Mouse (Mus musculus): Measurements from ENCODE around the gene Trmt10a. TPM values are rescaled to one million over a fixed set of nuclear protein-coding genes. Genes with fewer than 3 reads are reported as not detected.

Trmt10a gene
- total RNA-seq, 1 experiment, result 16.2 TPM

DNA sequence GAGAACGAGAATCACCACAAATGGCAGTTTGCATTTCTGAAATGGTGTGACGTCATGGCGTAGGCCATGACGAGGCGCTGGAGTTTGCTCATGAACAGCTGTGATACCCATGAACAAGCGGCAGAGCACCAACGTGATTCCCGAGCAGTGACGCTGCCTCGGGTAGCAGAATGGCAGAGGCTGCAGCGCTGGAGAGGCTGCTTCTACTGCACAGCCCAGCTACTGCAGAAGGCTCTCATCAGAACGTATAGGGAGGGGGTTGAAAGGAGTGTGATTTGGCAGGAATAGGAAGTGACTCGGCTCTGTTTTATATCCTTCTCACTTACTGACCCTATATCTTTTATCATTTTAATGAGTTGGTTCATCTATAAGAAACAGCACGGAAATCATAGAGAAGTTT, 24.4 kb upstream of the Trmt10a start:
- H3K27ac ChIP-seq (ENCODE audit: insufficient read depth, low read depth, low read length, poor library complexity, severe bottlenecking), result no peak overlapping the region
- TF ChIP-seq CHD2 (IDR thresholded peaks at IDR 0.05; ENCODE audit: low read depth, low read length) (no peak), MAFK (IDR thresholded peaks at IDR 0.05; ENCODE audit: insufficient read depth, low read depth, low read length) (no peak), HCFC1 (IDR thresholded peaks at IDR 0.05; ENCODE audit: borderline replicate concordance, insufficient read depth, low read length) (no peak), ZC3H11A (IDR thresholded peaks at IDR 0.05; ENCODE audit: borderline replicate concordance, low read depth, low read length) (no peak), ZNF384 (IDR thresholded peaks at IDR 0.05; ENCODE audit: low read depth, low read length) (no peak)
- no peaks in the 10 kb centered on the region for H3K9me3 ChIP-seq (ENCODE audit: control insufficient read depth, insufficient read depth, low read depth, low read length)
- peaks cover 0 to 3% of the 10 kb centered on the region in 2 experiments; a peak in 1 of 4 replicates for H3K4me1 ChIP-seq (ENCODE audit: control insufficient read depth in 2 of 2, insufficient read depth in 2 of 2, low read length in 2 of 2, poor library complexity in 1 of 2)
- no peak overlapping the region for H3K9ac ChIP-seq (ENCODE audit: insufficient read depth, low read depth, low read length, poor library complexity, severe bottlenecking)
- DNase-seq (ENCODE audit: low read depth, low spot score), result no peak
- H3K36me3 ChIP-seq (ENCODE audit: control insufficient read depth, insufficient read depth, low read length, poor library complexity, severe bottlenecking), result no peaks in the 10 kb centered on the region
- no peak overlapping the region for H3K4me3 ChIP-seq (ENCODE audit: insufficient read depth in 1 of 2, low read depth in 1 of 2, low read length in 2 of 2, poor library complexity in 1 of 2, severe bottlenecking in 1 of 2)
- in situ Hi-C loops (cut with MboI; ENCODE audit: low sequenced_read_pairs in 2 of 2, unreplicated experiment in 2 of 2), result no loop called here

- no peak overlapping the region for H3K27ac ChIP-seq (ENCODE audit: insufficient read depth, low read depth, low read length, poor library complexity, severe bottlenecking)
- no peak overlapping the region for H3K9ac ChIP-seq (ENCODE audit: insufficient read depth, low read depth, low read length, poor library complexity, severe bottlenecking)
- no peaks in the 10 kb centered on the region for H3K4me1 ChIP-seq (ENCODE audit: control insufficient read depth in 2 of 2, insufficient read depth in 2 of 2, low read length in 2 of 2, poor library complexity in 1 of 2)
- DNase-seq (ENCODE audit: low read depth, low spot score), result no peak
- H3K9me3 ChIP-seq (ENCODE audit: control insufficient read depth, insufficient read depth, low read depth, low read length), result no peaks in the 10 kb centered on the region
- TF ChIP-seq CHD2 (IDR thresholded peaks at IDR 0.05; ENCODE audit: low read depth, low read length) (no peak), ZC3H11A (IDR thresholded peaks at IDR 0.05; ENCODE audit: borderline replicate concordance, low read depth, low read length) (no peak), MAFK (IDR thresholded peaks at IDR 0.05; ENCODE audit: insufficient read depth, low read depth, low read length) (no peak), HCFC1 (IDR thresholded peaks at IDR 0.05; ENCODE audit: borderline replicate concordance, insufficient read depth, low read length) (no peak), ZNF384 (IDR thresholded peaks at IDR 0.05; ENCODE audit: low read depth, low read length) (no peak)
- H3K4me3 ChIP-seq (ENCODE audit: insufficient read depth in 1 of 2, low read depth in 1 of 2, low read length in 2 of 2, poor library complexity in 1 of 2, severe bottlenecking in 1 of 2), result no peak overlapping the region
- in situ Hi-C loops (cut with MboI; ENCODE audit: low sequenced_read_pairs in 2 of 2, unreplicated experiment in 2 of 2), result no loop called here
- H3K36me3 ChIP-seq (ENCODE audit: control insufficient read depth, insufficient read depth, low read length, poor library complexity, severe bottlenecking), result no peaks in the 10 kb centered on the region
Measured at GRCm38 (mm10) chr3:138119444-138120105, 23.7 kb upstream of the Trmt10a start.

DNA sequence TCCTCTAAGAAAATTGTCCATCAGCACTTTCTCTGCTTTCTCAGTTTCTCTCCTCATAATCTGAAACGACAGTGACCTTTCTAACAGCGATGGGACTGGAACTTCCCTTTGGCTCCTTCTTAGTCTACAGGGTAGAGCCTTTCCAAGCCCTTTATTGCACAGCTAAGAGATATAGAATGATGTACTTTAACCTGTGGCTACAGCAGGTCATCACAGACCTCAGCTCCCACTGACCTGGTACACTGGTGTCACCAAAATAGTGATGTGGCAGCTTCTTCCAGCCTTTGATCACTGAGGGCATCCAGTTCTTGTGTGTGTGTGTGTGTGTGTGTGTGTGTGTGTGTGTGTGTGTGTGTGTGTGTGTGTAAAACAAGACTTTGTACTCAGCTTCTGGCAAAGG, 21.8 kb upstream of the Trmt10a start:
- no peaks in the 10 kb centered on the region for H3K36me3 ChIP-seq (ENCODE audit: control insufficient read depth, insufficient read depth, low read length, poor library complexity, severe bottlenecking)
- no peaks in the 10 kb centered on the region for H3K4me1 ChIP-seq (ENCODE audit: control insufficient read depth in 2 of 2, insufficient read depth in 2 of 2, low read length in 2 of 2, poor library complexity in 1 of 2)
- H3K27ac ChIP-seq (ENCODE audit: insufficient read depth, low read depth, low read length, poor library complexity, severe bottlenecking), result no peak overlapping the region
- H3K9ac ChIP-seq (ENCODE audit: insufficient read depth, low read depth, low read length, poor library complexity, severe bottlenecking), result no peak overlapping the region
- TF ChIP-seq CHD2 (IDR thresholded peaks at IDR 0.05; ENCODE audit: low read depth, low read length), result no peak
- TF ChIP-seq MAFK (IDR thresholded peaks at IDR 0.05; ENCODE audit: insufficient read depth, low read depth, low read length), result no peak
- no peak for TF ChIP-seq HCFC1 (IDR thresholded peaks at IDR 0.05; ENCODE audit: borderline replicate concordance, insufficient read depth, low read length)
- no peak for TF ChIP-seq ZC3H11A (IDR thresholded peaks at IDR 0.05; ENCODE audit: borderline replicate concordance, low read depth, low read length)
- no peaks in the 10 kb centered on the region for H3K9me3 ChIP-seq (ENCODE audit: control insufficient read depth, insufficient read depth, low read depth, low read length)
- DNase-seq (ENCODE audit: low read depth, low spot score), result no peak
- in situ Hi-C loops (cut with MboI; ENCODE audit: low sequenced_read_pairs in 2 of 2, unreplicated experiment in 2 of 2), result no loop called here
- H3K4me3 ChIP-seq (ENCODE audit: insufficient read depth in 1 of 2, low read depth in 1 of 2, low read length in 2 of 2, poor library complexity in 1 of 2, severe bottlenecking in 1 of 2), result no peak overlapping the region

- H3K4me3 ChIP-seq (ENCODE audit: insufficient read depth in 1 of 2, low read depth in 1 of 2, low read length in 2 of 2, poor library complexity in 1 of 2, severe bottlenecking in 1 of 2), result no peak overlapping the region
- no peaks in the 10 kb centered on the region for H3K4me1 ChIP-seq (ENCODE audit: control insufficient read depth in 2 of 2, insufficient read depth in 2 of 2, low read length in 2 of 2, poor library complexity in 1 of 2)
- no peak overlapping the region for H3K9ac ChIP-seq (ENCODE audit: insufficient read depth, low read depth, low read length, poor library complexity, severe bottlenecking)
- no peaks in the 10 kb centered on the region for H3K36me3 ChIP-seq (ENCODE audit: control insufficient read depth, insufficient read depth, low read length, poor library complexity, severe bottlenecking)
- DNase-seq (ENCODE audit: low read depth, low spot score), result no peak
- no peak for TF ChIP-seq ZC3H11A (IDR thresholded peaks at IDR 0.05; ENCODE audit: borderline replicate concordance, low read depth, low read length)
- no peak for TF ChIP-seq ZNF384 (IDR thresholded peaks at IDR 0.05; ENCODE audit: low read depth, low read length)
- TF ChIP-seq MAFK (IDR thresholded peaks at IDR 0.05; ENCODE audit: insufficient read depth, low read depth, low read length), result no peak
- no peak for TF ChIP-seq HCFC1 (IDR thresholded peaks at IDR 0.05; ENCODE audit: borderline replicate concordance, insufficient read depth, low read length)
- no peak for TF ChIP-seq CHD2 (IDR thresholded peaks at IDR 0.05; ENCODE audit: low read depth, low read length)
- H3K27ac ChIP-seq (ENCODE audit: insufficient read depth, low read depth, low read length, poor library complexity, severe bottlenecking), result no peak overlapping the region
- in situ Hi-C loops (cut with MboI; ENCODE audit: low sequenced_read_pairs in 2 of 2, unreplicated experiment in 2 of 2), result no loop called here
- no peaks in the 10 kb centered on the region for H3K9me3 ChIP-seq (ENCODE audit: control insufficient read depth, insufficient read depth, low read depth, low read length)
Measured at GRCm38 (mm10) chr3:138123842-138124241, 19.4 kb upstream of the Trmt10a start.
